Mouse (Mus musculus) embryo, embryonic 11 days (tissue): ENCODE data around the gene Lingo2.
"Not testable (repeated sequence)": the region's sequence is repeated elsewhere in the genome, so short reads cannot be mapped to it uniquely, and the experiment has no call there.

Source experiments
- DNase-seq: peaks from one replicate; pipeline ENCODE4 v3.0.0-alpha.2; 2015

The Lingo2 gene

GRCm38 (mm10) chr4:35823322-35823870 is 1128.2 kb downstream of the Lingo2 start:
- no peak for DNase-seq

- no peak for DNase-seq
Measured at GRCm38 (mm10) chr4:35820701-35821100, 1130.8 kb downstream of the Lingo2 start.

GRCm38 (mm10) chr4:35814698-35815097 is 1136.8 kb downstream of the Lingo2 start:
- DNase-seq = no peak

- no peak for DNase-seq
Measured at GRCm38 (mm10) chr4:35807497-35808210, 1143.9 kb downstream of the Lingo2 start.

GRCm38 (mm10) chr4:35806881-35807464 is 1144.6 kb downstream of the Lingo2 start:
- DNase-seq = peak; percentile 4

- DNase-seq = no peak
Measured at GRCm38 (mm10) chr4:35784255-35784921, 1167.2 kb downstream of the Lingo2 start.

GRCm38 (mm10) chr4:35770810-35771209 is 1180.7 kb downstream of the Lingo2 start:
- no peak for DNase-seq

- DNase-seq = no peak
Measured at GRCm38 (mm10) chr4:35766905-35767304, 1184.6 kb downstream of the Lingo2 start.

GRCm38 (mm10) chr4:35761181-35761580 is 1190.4 kb downstream of the Lingo2 start:
- no peak for DNase-seq

- no peak for DNase-seq
Measured at GRCm38 (mm10) chr4:35752121-35752860, 1199.3 kb downstream of the Lingo2 start.

- DNase-seq = no peak
Measured at GRCm38 (mm10) chr4:35746693-35747092, 1204.9 kb downstream of the Lingo2 start.

GRCm38 (mm10) chr4:35724774-35725173 is 1226.8 kb downstream of the Lingo2 start:
- no peak for DNase-seq

GRCm38 (mm10) chr4:35704126-35704525 is 1247.4 kb downstream of the Lingo2 start:
- DNase-seq = peak; percentile 29

GRCm38 (mm10) chr4:35702661-35703060 is 1248.9 kb downstream of the Lingo2 start:
- DNase-seq = no peak

GRCm38 (mm10) chr4:35695137-35695522 is 1256.4 kb downstream of the Lingo2 start:
- no peak for DNase-seq

GRCm38 (mm10) chr4:35694360-35695136 is 1257.0 kb downstream of the Lingo2 start:
- DNase-seq = no peak

GRCm38 (mm10) chr4:35690521-35690920 is 1261.0 kb downstream of the Lingo2 start:
- no peak for DNase-seq

- DNase-seq = not testable (repeated sequence)
Measured at GRCm38 (mm10) chr4:35688498-35689240, 1262.9 kb downstream of the Lingo2 start.
